Mouse (Mus musculus): ENCODE data around the gene Tex21.
"Not testable (repeated sequence)": the region's sequence is repeated elsewhere in the genome, so short reads cannot be mapped to it uniquely, and the experiment has no call there.

The Tex21 gene

GRCm38 (mm10) chr12:76260673-76261072, 14.1 kb upstream of the Tex21 start:
- DNase-seq (ENCODE audit: low spot score in 2 of 2), result no peak

GRCm38 (mm10) chr12:76256114-76256843, 9.7 kb upstream of the Tex21 start:
- no peak for DNase-seq (ENCODE audit: low spot score in 2 of 2)

GRCm38 (mm10) chr12:76255499-76255875, 8.9 kb upstream of the Tex21 start:
- DNase-seq (ENCODE audit: low spot score in 2 of 2), result no peak

GRCm38 (mm10) chr12:76254725-76255498, 8.4 kb upstream of the Tex21 start, which contains the start of gene Mthfd1:
TSS of gene Mthfd1 (plus strand) at chr12:76255298.
- peak; percentile 95 to 96 for DNase-seq (ENCODE audit: low spot score in 2 of 2)

- no peak for DNase-seq (ENCODE audit: low spot score in 2 of 2)
These were observed 7.4 kb upstream of the Tex21 start for GRCm38 (mm10) chr12:76253991-76254390.

GRCm38 (mm10) chr12:76253591-76253990, 7.0 kb upstream of the Tex21 start:
- DNase-seq (ENCODE audit: low spot score in 2 of 2), result no peak

GRCm38 (mm10) chr12:76253090-76253489, 6.5 kb upstream of the Tex21 start:
- DNase-seq (ENCODE audit: low spot score in 2 of 2), result no peak

GRCm38 (mm10) chr12:76244981-76245380, 1.6 kb downstream of the Tex21 start:
- no peak for DNase-seq (ENCODE audit: low spot score in 2 of 2)

- no peak for DNase-seq (ENCODE audit: low spot score in 2 of 2)
These were observed 4.7 kb downstream of the Tex21 start for GRCm38 (mm10) chr12:76241833-76242232.

- DNase-seq (ENCODE audit: low spot score in 2 of 2), result no peak
These were observed 5.5 kb downstream of the Tex21 start for GRCm38 (mm10) chr12:76241084-76241483.

- DNase-seq (ENCODE audit: low spot score in 2 of 2), result no peak
These were observed 5.9 kb downstream of the Tex21 start for GRCm38 (mm10) chr12:76240670-76241069.

GRCm38 (mm10) chr12:76239839-76240571, 6.5 kb downstream of the Tex21 start:
- no peak for DNase-seq (ENCODE audit: low spot score in 2 of 2)

GRCm38 (mm10) chr12:76239145-76239838, 7.3 kb downstream of the Tex21 start:
- no peak for DNase-seq (ENCODE audit: low spot score in 2 of 2)

- no peak for DNase-seq (ENCODE audit: low spot score in 2 of 2)
These were observed 11.3 kb downstream of the Tex21 start for GRCm38 (mm10) chr12:76235253-76235652.

- DNase-seq (ENCODE audit: low spot score in 2 of 2), result no peak
These were observed 15.9 kb downstream of the Tex21 start for GRCm38 (mm10) chr12:76230644-76231043.

- DNase-seq (ENCODE audit: low spot score in 2 of 2), result not testable (repeated sequence)
These were observed 24.4 kb downstream of the Tex21 start for GRCm38 (mm10) chr12:76222104-76222503.

- no peak for DNase-seq (ENCODE audit: low spot score in 2 of 2)
These were observed 29.8 kb downstream of the Tex21 start for GRCm38 (mm10) chr12:76216716-76217115.

- DNase-seq (ENCODE audit: low spot score in 2 of 2), result no peak
These were observed 31.4 kb downstream of the Tex21 start for GRCm38 (mm10) chr12:76215121-76215520.

GRCm38 (mm10) chr12:76209429-76209974, 37.0 kb downstream of the Tex21 start:
- no peak for DNase-seq (ENCODE audit: low spot score in 2 of 2)

- no peak for DNase-seq (ENCODE audit: low spot score in 2 of 2)
These were observed 46.2 kb downstream of the Tex21 start for GRCm38 (mm10) chr12:76200326-76200725.

- no peak for DNase-seq (ENCODE audit: low spot score in 2 of 2)
These were observed 49.5 kb downstream of the Tex21 start for GRCm38 (mm10) chr12:76197071-76197470.

- DNase-seq (ENCODE audit: low spot score in 2 of 2), result peak; percentile 79 to 92
These were observed 49.9 kb downstream of the Tex21 start for GRCm38 (mm10) chr12:76196709-76197054.

All from frontal cortex, postnatal 36 days (tissue).